Mouse (Mus musculus): ENCODE data around the gene Il1b. TPM values are rescaled to one million over a fixed set of nuclear protein-coding genes. Genes with fewer than 3 reads are reported as not detected.

Il1b gene
- total RNA-seq, 2 experiments from 2014 or later: 0.52 TPM; not detected in 1

DNA sequence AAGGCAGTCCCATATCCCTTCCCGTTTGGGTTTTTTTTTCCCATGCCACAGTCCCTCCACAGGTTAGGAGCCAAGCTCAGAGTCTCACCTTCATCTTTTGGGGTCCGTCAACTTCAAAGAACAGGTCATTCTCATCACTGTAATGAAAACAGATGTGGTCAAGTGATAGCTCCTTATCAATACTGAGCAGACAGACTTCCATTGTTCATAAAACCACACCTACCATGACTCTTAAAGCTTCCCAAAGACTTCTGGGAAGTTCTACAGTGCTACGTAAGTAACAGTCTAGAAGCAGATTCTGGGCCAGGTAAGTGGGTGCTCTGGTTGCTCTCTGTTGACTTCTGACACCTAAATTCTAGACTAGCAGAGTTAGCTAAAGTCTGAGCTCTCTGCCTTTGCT, 1.3 kb downstream of the Il1b start:
- DNase-seq (ENCODE audit: low spot score in 2 of 2): no peak

GRCm38 (mm10) chr2:129368795-129369194, 2.1 kb downstream of the Il1b start:
- DNase-seq (ENCODE audit: low spot score in 2 of 2): peak in 1 of 2 experiments; percentile 18

DNA sequence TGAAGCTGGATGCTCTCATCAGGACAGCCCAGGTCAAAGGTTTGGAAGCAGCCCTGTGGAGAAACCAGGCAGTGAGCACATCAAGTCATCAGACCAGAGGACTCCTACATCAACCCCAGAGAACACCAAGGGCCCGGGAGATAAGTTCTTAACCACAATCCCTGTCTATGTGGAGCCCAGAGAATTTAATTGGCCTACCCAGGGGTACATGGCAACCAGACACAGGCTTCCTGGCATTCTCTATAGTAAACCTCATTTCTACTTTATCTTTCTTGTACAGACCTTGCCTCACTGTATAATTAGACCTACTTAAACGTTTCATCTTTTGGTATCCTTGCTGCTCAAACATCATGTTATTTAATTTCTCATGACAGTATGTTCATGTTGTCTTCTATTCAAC, 2.8 kb downstream of the Il1b start:
- DNase-seq (ENCODE audit: low spot score in 2 of 2): no peak

- DNase-seq (ENCODE audit: low spot score in 2 of 2): no peak
Measured at GRCm38 (mm10) chr2:129367246-129367645, 3.7 kb downstream of the Il1b start.

DNA sequence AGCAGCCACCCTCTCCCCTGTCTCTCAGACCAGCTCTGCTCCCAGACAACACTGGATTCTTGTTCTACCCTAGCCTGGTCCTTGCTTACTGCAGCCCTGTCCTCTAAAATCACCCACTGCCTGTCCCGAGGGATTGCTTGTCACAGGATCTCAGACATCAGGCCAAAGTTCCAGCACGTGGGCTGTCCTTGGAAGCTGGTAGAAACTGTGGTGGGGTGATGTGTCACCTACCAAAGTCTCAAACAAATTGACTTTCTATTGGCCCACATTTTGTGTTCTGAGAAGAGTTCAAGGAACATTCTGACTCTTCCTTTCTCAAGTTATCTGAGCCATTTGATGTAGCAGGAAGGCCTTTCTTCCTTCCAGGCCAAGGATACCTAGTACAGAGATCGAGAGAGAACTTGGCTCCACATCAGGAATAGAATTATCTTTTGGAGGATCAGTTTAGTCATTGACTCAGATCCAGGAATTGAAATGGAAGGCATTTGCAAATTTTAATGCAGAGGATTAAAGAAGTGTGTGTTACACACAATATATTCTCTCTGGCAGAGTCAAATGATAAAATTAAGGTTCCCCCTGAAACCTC, 9.9 kb downstream of the Il1b start:
- peak in 1 of 2 experiments; percentile 0 for DNase-seq (ENCODE audit: low spot score in 2 of 2)

GRCm38 (mm10) chr2:129360197-129360596, 10.7 kb downstream of the Il1b start:
- no peak for DNase-seq (ENCODE audit: low spot score in 2 of 2)

- DNase-seq (ENCODE audit: low spot score in 2 of 2): no peak
Measured at GRCm38 (mm10) chr2:129338138-129338621, 32.8 kb downstream of the Il1b start.

DNA sequence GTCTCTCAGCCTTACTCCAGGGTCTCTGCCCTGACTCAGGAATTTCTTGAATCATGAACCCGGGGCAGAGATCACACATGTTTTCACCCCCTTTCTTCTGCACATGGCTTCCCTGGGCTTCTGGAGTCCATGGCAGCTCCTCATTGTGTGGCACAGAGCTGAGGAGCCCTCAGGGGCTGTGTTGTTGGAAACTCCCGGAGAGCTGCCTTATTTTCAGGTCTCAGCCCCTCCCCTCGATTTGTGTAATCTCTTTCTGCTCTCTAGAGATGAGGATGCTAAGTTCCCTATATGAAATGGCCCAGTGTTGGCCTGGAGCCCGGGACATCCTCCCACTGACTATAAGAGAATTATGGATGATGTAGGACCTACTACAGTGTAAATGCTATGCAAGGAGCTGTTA, 37.5 kb downstream of the Il1b start:
- DNase-seq (ENCODE audit: low spot score in 2 of 2): no peak

DNA sequence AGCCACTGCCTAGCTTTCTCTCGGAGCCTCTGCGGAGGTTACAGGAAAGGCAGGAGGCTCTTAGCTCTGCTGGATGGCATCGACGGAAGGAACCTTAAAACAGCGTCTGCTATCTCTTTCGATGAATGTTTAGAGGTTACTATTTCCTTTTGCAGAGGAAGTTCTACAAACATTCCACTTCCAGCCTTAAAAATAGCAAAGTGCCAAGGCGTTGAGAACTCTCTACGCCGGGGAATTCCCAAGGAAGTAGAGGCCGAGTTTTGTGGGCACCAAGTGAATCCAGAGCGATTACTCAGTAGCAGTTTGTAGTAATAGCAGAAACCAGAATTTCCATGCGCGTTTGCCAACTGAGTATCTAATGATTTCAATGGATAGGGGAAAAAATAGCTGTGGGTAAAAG, 40.4 kb downstream of the Il1b start:
- DNase-seq (ENCODE audit: low spot score in 2 of 2): no peak

GRCm38 (mm10) chr2:129330024-129330423, 40.9 kb downstream of the Il1b start:
- no peak for DNase-seq (ENCODE audit: low spot score in 2 of 2)

- no peak for DNase-seq (ENCODE audit: low spot score in 2 of 2)
Measured at GRCm38 (mm10) chr2:129328238-129328637, 42.7 kb downstream of the Il1b start.

DNA sequence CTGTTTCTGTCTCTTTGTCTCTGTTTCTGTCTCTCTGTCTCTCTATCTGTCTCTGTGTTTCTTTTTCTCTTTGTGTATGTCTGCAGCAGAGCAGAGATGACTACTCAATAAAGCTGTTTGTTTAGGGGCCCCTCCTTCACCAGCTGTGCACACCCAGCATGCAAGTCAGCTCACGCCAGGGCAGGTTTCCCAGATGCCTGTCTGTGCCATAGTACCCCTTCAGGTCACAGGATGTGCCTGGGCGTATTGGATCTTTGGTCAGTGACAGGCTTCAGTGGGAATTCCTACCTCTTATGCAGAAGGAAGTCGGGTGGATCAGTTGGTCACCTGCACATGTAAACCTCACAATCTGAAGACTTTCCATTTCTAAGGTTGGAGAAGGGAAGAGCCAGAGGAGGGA, 46.7 kb downstream of the Il1b start:
- no peak for DNase-seq (ENCODE audit: low spot score in 2 of 2)

- no peak for DNase-seq (ENCODE audit: low spot score in 2 of 2)
Measured at GRCm38 (mm10) chr2:129322117-129322635, 48.8 kb downstream of the Il1b start.

DNA sequence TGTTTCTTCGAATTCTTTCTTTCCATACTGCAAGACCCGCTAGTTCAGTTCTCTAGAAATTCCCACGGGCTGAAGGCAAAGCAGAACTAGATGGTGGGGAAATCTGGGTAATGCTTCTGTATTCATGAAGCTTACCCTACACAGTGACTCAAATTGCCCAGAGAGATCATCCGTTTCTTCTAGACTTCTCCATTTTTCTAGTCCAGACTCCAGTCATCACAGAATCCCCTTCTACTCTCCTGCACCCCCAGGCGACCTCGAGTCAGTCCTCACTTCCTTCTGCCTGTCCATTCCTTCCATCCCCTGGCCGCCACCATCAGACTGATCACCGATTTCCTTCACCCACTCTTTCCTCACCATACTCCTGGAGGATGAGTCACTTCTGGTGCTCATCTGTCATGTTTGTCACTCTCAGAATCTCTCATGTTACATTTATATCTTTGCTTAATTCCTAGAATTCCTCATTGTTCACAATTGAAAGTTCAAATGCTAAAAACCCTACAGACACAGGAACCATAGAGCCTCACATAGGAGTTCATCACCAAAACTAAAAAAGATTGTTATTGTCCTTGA, 50.8 kb downstream of the Il1b start:
- no peak for DNase-seq (ENCODE audit: low spot score in 2 of 2)

DNA sequence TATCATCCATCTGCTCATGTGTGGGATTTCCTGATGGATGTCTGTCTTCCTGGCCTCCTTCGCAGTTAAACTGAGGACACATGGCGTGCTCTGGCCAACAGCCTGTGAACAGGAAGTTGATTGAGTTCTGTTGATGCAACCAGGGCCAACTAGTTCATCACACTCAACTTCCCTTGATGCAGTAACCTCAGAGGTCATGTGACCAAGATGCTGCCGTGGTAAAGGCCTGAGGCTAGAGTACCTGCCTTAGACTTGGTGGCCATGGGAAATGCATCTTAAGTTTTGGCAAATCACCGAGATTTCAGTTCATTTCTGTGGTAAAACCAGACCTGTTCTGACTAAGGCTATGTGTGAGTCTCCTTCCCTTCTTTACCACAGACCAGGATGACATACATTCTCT, 55.1 kb downstream of the Il1b start:
- DNase-seq (ENCODE audit: low spot score in 2 of 2): no peak

DNA sequence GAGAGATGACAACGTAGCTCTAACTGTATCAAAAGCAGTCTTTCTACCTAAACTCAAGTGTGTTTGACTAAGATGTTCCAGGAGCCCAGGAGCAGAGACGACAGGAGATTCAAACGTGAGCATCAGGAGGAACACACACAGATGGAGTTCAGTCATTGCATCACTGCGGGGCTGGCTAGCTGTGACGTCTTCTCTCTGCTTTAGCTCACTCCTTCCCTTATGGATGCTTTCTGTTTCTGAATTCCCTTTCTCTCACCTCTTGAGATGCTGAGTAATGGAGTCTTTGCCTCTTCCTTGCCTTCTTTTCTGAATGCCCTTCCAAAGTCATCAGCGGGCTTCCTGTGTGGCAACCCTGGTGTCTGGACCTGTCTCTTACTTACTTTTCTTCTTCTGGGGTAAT, 56.1 kb downstream of the Il1b start:
- DNase-seq (ENCODE audit: low spot score in 2 of 2): no peak

Other genes starting within 250 kb of the Il1b start
- gene Chchd5, start 241.4 kb downstream of the Il1b start, total RNA-seq (2021): 10 to 100 TPM; 13.5 to 15.2 TPM
- 10 to 100 TPM; 16.9 to 18.7 TPM for gene Slc20a1, start 172.4 kb downstream of the Il1b start, total RNA-seq (2021)
- gene Ckap2l, start 73.9 kb downstream of the Il1b start, total RNA-seq (2021): 10 to 100 TPM; 14.0 to 15.6 TPM
- not detected for gene Il1a, start 61.2 kb downstream of the Il1b start, total RNA-seq (2021)
- gene F830045P16Rik, start 165.5 kb upstream of the Il1b start, total RNA-seq (2021): under 1 TPM in 1 of 2 experiments, not detected in 1; 0.18 TPM
- gene Sirpa, start 221.7 kb upstream of the Il1b start, total RNA-seq (2021): 10 to 100 TPM; 43.1 to 46.2 TPM

Measured in gastrocnemius, postnatal 4 days (tissue).